Mouse (Mus musculus) brain, embryonic 14.5 days (tissue): Measurements from ENCODE around the gene Spo11. TPM values are rescaled to one million over a fixed set of nuclear protein-coding genes. Genes with fewer than 3 reads are reported as not detected.

ENCODE experiments used
- DNase-seq: peaks from one replicate; pipeline ENCODE4 v3.0.0-alpha.2; 2011; ENCODE audit warnings: low read depth
- CTCF ChIP-seq: fragments of 200-500 bp; IDR thresholded peaks from 2 replicates; pipeline ENCODE4 v1.5.1; 2012; ENCODE audit warnings: inconsistent platforms, mild to moderate bottlenecking, moderate library complexity, borderline replicate concordance; ENCODE audit not compliant: insufficient read depth, insufficient read length; ENCODE audit errors: extremely low read depth
- POLR2A ChIP-seq: fragments of 200-500 bp; IDR thresholded peaks from 2 replicates; pipeline ENCODE4 v1.6.1; 2012; ENCODE audit warnings: mild to moderate bottlenecking, inconsistent platforms, borderline replicate concordance; ENCODE audit not compliant: poor library complexity, insufficient read depth, insufficient read length, severe bottlenecking; ENCODE audit errors: extremely low read depth
- polyA plus RNA-seq: library from polyadenylated mRNA; depleted of rRNA; stranded (reverse); fragments of >200 nt; gene quantifications from 2 replicates; pipeline ENCODE4 v1.2.3, GENCODE M21; 2012

Gene Spo11
- polyA plus RNA-seq, 1 experiment, result 1.6 TPM

GRCm38 (mm10) chr2:172938761-172939638, 38.5 kb upstream of the Spo11 start:
- no peak for TF ChIP-seq POLR2A
- no peak for TF ChIP-seq CTCF
- DNase-seq, result peak; percentile 48

GRCm38 (mm10) chr2:172939639-172940002, 37.9 kb upstream of the Spo11 start:
- DNase-seq, result no peak
- TF ChIP-seq CTCF (no peak), POLR2A (no peak)

- peak; percentile 87 for DNase-seq
- TF ChIP-seq CTCF (no peak), POLR2A (no peak)
Measured at GRCm38 (mm10) chr2:172940003-172940798, 37.3 kb upstream of the Spo11 start, which contains the start of gene Bmp7. Gene Bmp7 (minus strand): TSS chr2:172940321.

GRCm38 (mm10) chr2:172940799-172941163, 36.7 kb upstream of the Spo11 start:
- TF ChIP-seq POLR2A (no peak), CTCF (no peak)
- DNase-seq, result no peak

- DNase-seq, result no peak
- TF ChIP-seq CTCF (peak; percentile 28; the same call in 1 of the 2 replicates), POLR2A (no peak)
Measured at GRCm38 (mm10) chr2:172949051-172949450, 28.4 kb upstream of the Spo11 start.

- TF ChIP-seq CTCF (no peak), POLR2A (no peak)
- DNase-seq, result peak; percentile 49
Measured at GRCm38 (mm10) chr2:172950119-172950676, 27.3 kb upstream of the Spo11 start.

DNA sequence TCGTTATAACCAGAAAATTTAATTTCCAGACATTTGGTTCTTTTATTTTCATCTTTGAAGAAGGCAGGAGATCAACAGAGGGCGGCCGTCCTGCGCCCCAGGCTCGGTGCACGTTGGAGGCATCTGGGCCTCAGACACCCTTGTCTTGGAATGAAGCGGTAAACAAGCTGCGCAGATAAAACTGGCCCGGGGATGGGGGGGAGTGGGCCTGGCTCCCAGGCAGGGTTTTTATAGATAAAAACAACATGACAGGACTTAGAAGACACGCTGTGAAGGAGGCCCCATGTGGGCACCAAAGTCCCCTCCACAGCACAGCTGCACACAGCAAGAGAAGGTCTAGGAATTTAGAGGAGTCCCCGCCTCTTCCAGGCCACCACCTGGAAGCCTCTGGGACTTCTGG, 26.8 kb upstream of the Spo11 start:
- DNase-seq, result peak; percentile 57
- TF ChIP-seq POLR2A, result no peak
- no peak for TF ChIP-seq CTCF

DNA sequence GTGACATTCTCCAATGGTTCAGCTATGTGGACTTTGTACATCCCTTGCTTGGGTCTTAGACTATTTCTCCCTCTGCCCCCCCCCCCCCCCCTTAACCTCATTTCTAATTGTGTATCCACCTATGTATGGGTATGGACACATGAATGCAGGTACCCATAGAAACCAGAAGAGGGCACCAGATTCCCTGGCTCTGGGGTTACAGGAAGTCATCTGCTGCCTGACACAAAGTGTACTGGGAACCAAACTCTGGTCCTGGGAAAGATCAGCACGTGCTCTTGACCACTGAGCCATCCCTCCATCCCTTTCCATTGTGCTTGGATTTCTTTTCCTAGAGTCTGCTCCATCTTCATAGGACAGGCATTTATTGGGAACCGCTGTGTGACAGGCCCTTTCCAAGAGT, 25.5 kb upstream of the Spo11 start:
- DNase-seq, result no peak
- TF ChIP-seq POLR2A (no peak), CTCF (no peak)

GRCm38 (mm10) chr2:172958579-172958978, 18.9 kb upstream of the Spo11 start:
- no peak for TF ChIP-seq POLR2A
- TF ChIP-seq CTCF, result no peak
- DNase-seq, result peak; percentile 65

- TF ChIP-seq CTCF, result 0 out of 2 replicates have a peak, but pooled peaks have one; percentile 10
- no peak for TF ChIP-seq POLR2A
- no peak for DNase-seq
Measured at GRCm38 (mm10) chr2:172959006-172959768, 18.3 kb upstream of the Spo11 start.
